Mouse (Mus musculus): ENCODE results near the gene Kcnq1. TPM values are rescaled to one million over a fixed set of nuclear protein-coding genes. Genes with fewer than 3 reads are reported as not detected.

Gene Kcnq1
- polyA plus RNA-seq, 1 experiment from 2014 or later, result 0.05 TPM

DNA sequence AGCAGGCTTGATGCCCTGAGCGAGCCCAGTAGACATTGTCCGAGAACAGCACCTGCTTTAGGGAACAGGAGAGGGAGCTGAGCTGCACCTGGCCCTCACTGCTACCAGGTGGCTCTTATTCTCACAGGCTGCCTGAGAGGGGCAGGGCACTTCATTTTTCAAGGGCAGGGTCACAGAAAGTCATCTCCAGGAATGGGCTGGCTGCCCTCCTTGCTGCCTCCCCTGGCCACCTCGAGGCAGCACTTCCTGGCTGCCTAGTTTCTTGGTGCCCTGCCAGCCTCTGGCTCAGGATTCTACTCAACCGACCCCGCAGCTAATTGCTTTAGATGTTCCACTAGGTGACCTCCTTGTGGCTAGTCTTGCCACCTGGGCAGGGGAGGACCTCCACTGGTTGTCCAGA, 2.0 kb downstream of the Kcnq1 start:
- in situ Hi-C loops (cut with MboI; ENCODE audit: low pct_unique_long_range_greater_than_20kb), result no loop called here
- ChIA-PET CTCF (no interaction called here), POLR2A (no interaction called here)
- DNase-seq (ENCODE audit: low read depth, low spot score) (no peak), ATAC-seq (no peak)
- TF ChIP-seq CTCF (IDR thresholded peaks at IDR 0.05), result no peak
- H3K27me3 ChIP-seq, result peaks cover 22% of the 10 kb centered on the region

DNA sequence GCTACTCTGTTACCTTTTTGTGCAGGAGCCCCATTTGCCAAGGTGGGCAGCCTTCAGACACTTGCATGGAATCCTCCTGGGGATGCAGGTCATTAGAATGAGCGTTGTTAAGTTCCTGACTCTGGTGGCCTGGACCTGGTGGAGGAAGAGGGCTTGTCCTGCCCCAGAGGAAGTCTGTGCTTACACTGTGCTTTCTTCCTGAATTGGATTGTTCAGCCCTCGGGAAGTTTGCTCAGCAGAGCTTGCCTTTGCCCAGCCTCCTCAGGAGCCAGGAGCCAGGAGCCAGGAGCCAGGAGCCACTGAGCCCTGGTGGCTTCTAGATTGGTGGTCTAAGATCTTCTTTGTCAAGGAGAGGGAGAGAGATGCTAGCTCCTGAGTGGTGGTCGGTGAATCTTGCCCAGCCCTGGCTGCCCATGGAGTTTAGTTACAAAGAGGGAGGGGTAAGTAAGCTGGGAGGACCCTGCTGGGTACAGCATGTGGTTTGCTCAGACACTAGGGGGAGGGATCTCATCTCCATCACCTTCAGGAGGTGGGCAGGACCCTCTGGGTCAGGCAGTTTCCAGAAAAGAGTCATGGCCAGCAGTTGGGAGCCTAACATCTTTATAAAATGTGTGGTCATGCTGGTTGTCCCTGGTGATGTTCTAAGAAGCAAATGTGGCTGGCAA, 3.0 kb downstream of the Kcnq1 start:
- ChIA-PET CTCF (interaction anchor here (1.2 to 1.3 kb wide), 2 partner anchors 14 to 42 kb away, joined by 3 to 4 read pairs; partner anchors contain the start of gene Trpm5), POLR2A (interaction anchor here (0.7 kb wide), 1 partner anchor 239 kb away, joined by 5 read pairs; no protein-coding TSS in a partner anchor)
- TF ChIP-seq CTCF (IDR thresholded peaks at IDR 0.05), result no peak
- ATAC-seq (no peak), DNase-seq (ENCODE audit: low read depth, low spot score) (no peak)
- in situ Hi-C loops (cut with MboI; ENCODE audit: low pct_unique_long_range_greater_than_20kb), result no loop called here
- H3K27me3 ChIP-seq, result peaks cover 20% of the 10 kb centered on the region

DNA sequence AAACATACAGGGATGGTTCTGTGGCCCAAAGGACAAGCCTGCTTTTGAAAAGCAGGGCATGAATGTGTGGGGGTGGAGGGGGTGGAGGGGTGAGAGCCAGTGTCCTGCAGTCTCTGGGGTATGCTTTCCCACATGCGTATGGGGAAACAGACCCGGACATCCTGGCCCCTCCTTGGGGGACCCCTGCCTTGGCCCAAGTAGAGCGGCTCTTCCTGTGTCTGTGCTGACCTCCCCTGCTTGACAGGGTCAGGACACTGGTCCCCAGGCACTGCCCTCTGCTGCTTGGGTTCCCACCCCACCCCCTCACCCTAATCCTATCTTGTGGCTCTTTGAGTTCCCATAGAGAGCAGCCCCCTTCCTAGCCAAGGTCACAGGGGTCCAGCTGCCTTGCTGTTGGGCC, 3.5 kb downstream of the Kcnq1 start:
- peaks cover 18% of the 10 kb centered on the region for H3K27me3 ChIP-seq
- in situ Hi-C loops (cut with MboI; ENCODE audit: low pct_unique_long_range_greater_than_20kb), result no loop called here
- POLR2A ChIA-PET, result interaction anchor here (0.7 kb wide), 1 partner anchor 239 kb away, joined by 5 read pairs; no protein-coding TSS in a partner anchor
- TF ChIP-seq CTCF (IDR thresholded peaks at IDR 0.05), result no peak
- DNase-seq (ENCODE audit: low read depth, low spot score), result no peak
- no peak for ATAC-seq
- CTCF ChIA-PET, result interaction anchor here (1.2 to 1.3 kb wide), 2 partner anchors 15 to 41 kb away, joined by 3 to 4 read pairs; partner anchors contain the start of gene Trpm5

DNA sequence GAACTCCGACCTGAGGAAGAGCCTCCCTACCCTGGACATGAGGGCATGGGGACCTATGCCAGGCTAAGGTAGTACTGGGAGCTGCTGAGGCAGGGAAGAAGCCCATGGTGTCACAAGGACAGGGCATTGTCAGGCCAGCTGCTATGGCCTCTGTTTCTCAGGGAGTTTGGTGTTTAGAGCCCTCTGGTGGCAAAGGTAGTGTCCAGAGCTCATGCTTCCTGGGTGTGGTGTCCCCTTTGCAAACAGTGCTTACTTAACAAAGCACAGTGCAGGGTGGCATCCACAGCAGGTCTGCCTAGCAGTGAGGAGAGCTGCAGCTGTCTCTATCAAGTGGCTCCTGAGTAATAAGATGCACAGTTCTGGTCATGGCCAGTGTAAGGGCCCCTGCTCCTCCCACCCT, 4.6 kb downstream of the Kcnq1 start:
- TF ChIP-seq CTCF (IDR thresholded peaks at IDR 0.05), result no peak
- in situ Hi-C loops (cut with MboI; ENCODE audit: low pct_unique_long_range_greater_than_20kb), result no loop called here
- ATAC-seq (no peak), DNase-seq (ENCODE audit: low read depth, low spot score) (no peak)
- ChIA-PET POLR2A (no interaction called here), CTCF (no interaction called here)
- peaks cover 18% of the 10 kb centered on the region for H3K27me3 ChIP-seq

DNA sequence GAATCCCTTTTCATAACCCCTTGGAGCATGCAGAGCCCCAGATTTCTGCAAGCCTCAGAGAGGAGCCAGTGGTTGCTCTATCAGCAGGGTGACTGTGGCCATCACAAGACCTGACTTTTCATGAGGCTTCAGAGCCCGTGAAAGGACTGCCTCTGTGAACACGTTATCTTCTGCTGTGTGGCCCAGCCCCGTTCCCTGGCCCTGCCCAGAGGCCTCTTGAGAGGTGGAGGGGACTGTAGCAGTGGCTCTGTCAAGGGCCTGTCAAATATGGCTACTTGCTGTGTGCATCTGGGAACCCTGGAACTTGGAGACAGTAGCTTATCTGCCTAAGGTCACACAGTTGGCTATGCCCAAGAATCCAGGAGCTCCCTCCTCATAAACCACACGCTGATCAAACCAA, 5.6 kb downstream of the Kcnq1 start:
- ChIA-PET POLR2A (no interaction called here), CTCF (no interaction called here)
- H3K27me3 ChIP-seq, result peaks cover 10% of the 10 kb centered on the region
- ATAC-seq, result no peak
- in situ Hi-C loops (cut with MboI; ENCODE audit: low pct_unique_long_range_greater_than_20kb), result no loop called here
- TF ChIP-seq CTCF (IDR thresholded peaks at IDR 0.05), result no peak
- no peak for DNase-seq (ENCODE audit: low read depth, low spot score)

DNA sequence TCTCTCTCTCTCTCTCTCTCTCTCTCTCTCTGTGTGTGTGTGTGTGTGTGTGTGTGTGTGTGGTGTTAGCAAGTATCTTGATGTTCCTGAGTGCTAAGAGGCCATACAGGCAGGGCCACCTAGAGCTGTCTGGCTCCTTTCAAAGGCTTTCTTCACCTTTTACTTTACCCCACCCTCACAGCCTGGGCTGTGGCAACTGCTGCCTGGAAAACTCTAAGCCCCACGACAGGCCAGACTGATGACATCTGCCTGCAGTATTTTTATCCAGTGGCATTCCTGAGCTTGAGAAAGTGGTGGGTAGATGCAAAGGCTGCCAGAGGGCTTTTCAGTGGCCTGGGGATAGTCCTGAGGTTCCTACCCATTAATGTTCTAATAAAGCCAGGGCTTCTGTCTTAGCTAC, 6.2 kb downstream of the Kcnq1 start:
- TF ChIP-seq CTCF (IDR thresholded peaks at IDR 0.05), result no peak
- in situ Hi-C loops (cut with MboI; ENCODE audit: low pct_unique_long_range_greater_than_20kb), result no loop called here
- H3K27me3 ChIP-seq, result peaks cover 5% of the 10 kb centered on the region
- POLR2A ChIA-PET, result no interaction called here
- no peak for ATAC-seq
- no peak for DNase-seq (ENCODE audit: low read depth, low spot score)
- CTCF ChIA-PET, result no interaction called here

DNA sequence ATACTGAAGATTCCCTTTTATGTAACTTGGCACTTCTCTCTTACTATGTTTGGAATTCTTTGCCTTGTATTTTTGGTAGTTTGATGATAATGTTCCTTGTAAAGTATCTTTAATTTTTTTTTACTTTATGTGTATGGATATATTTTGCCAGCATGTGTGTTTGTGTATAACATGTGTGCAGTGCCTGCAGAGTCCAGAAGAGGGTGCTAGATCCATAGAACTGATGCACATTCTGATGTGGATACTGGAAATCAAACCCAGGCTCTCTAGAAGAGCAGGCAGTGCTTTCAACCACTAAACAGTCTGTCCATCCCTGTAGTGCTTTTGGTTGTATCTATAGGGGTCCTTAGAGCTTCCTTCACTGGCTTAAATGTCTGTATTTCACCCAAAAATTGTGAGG, 8.6 kb downstream of the Kcnq1 start:
- POLR2A ChIA-PET, result no interaction called here
- in situ Hi-C loops (cut with MboI; ENCODE audit: low pct_unique_long_range_greater_than_20kb), result no loop called here
- H3K27me3 ChIP-seq, result no peaks in the 10 kb centered on the region
- ATAC-seq, result no peak
- DNase-seq (ENCODE audit: low read depth, low spot score), result no peak
- CTCF ChIA-PET, result no interaction called here
- TF ChIP-seq CTCF (IDR thresholded peaks at IDR 0.05), result no peak

DNA sequence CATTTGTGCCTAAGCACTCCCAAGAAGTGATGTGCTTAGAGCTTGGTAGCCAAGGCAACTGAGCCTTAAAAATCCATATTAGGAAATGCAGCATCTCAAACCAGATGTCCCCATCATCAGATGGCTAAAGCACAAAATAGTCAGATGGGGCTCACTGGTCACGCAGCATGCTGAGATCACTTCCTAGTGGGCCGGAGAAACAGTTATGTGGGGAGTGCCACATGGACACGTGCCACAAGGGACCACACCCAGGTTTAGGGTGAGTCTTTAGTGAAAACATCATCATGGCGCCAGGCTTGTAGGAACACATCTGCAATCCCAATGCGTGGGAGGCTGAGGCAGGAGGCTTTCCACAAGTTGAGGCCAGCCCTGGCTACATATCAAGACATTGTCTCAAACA, 10.4 kb downstream of the Kcnq1 start:
- TF ChIP-seq CTCF (IDR thresholded peaks at IDR 0.05), result no peak
- H3K27me3 ChIP-seq, result no peaks in the 10 kb centered on the region
- DNase-seq (ENCODE audit: low read depth, low spot score) (no peak), ATAC-seq (no peak)
- ChIA-PET CTCF (no interaction called here), POLR2A (interaction anchor here (0.6 kb wide), 1 partner anchor 240 kb away, joined by 3 read pairs; no protein-coding TSS in a partner anchor)
- in situ Hi-C loops (cut with MboI; ENCODE audit: low pct_unique_long_range_greater_than_20kb), result no loop called here

DNA sequence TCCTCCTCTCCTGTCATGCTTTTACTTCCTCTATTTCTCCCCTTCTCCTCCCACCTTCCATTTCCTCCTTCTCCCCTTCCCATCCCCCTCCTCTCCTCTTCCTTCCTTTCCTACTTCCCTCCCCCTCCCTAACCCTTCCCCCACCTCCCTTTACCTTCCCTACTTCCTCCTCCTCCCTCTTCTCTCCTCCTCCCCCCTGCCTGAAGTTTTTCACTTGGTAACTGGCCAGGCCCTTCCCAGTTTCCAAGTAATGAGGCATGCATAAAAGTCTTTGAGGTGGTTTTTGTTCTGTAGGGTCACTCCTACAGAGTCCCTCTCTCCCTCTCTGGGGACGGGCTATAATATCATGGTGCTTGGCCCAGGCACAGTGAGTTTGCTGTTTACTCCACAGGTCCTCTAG, 13.2 kb downstream of the Kcnq1 start:
- DNase-seq (ENCODE audit: low read depth, low spot score) (no peak), ATAC-seq (no peak)
- CTCF ChIA-PET, result no interaction called here
- H3K27me3 ChIP-seq, result no peaks in the 10 kb centered on the region
- POLR2A ChIA-PET, result no interaction called here
- in situ Hi-C loops (cut with MboI; ENCODE audit: low pct_unique_long_range_greater_than_20kb), result no loop called here
- TF ChIP-seq CTCF (IDR thresholded peaks at IDR 0.05), result no peak

DNA sequence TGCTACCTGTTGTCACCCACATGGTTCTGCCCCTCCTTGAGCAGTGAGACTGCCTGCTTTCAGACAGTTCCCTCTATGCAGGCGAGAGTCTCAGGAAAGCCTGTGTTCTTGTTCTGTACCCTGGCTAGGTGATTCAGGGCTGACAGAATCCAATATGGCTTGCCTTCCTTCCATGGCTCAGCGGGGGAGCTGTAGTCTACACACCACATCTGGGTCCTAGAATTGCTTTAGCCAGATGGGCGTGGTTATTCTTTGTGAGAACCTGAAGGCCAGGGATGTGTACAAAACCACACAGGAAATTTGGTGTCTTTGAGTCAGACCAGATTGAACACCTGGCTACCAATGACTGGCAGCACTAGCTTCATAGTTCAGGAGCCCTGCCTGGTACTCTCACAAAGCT, 13.7 kb downstream of the Kcnq1 start:
- ChIA-PET POLR2A (no interaction called here), CTCF (interaction anchor here (1.2 kb wide), 1 partner anchor 12 kb away, joined by 3 read pairs; no protein-coding TSS in a partner anchor)
- DNase-seq (ENCODE audit: low read depth, low spot score), result no peak
- H3K27me3 ChIP-seq, result no peaks in the 10 kb centered on the region
- TF ChIP-seq CTCF (IDR thresholded peaks at IDR 0.05), result no peak
- no peak for ATAC-seq
- in situ Hi-C loops (cut with MboI; ENCODE audit: low pct_unique_long_range_greater_than_20kb), result no loop called here

DNA sequence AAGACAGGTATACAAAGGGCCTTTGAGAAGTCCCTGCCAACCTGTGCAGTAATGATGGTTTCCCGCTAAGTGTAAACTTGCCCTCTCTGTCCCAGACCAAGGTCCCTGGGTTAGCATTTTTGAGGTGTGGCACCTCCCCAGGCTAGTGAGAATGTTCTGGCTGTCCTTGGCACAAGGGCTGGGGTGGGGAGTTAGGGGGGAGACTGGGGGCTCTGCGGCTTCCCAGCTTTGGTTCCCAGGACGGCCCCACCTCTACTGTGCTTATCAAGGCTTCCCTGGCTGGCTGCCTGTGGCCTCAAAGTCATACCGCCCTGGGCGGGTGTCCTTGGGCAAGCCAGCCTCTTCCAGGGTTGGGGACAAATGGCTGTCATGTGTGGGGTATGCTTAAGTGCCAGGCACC, 16.0 kb downstream of the Kcnq1 start:
- TF ChIP-seq CTCF (IDR thresholded peaks at IDR 0.05), result no peak
- POLR2A ChIA-PET, result no interaction called here
- no peak for DNase-seq (ENCODE audit: low read depth, low spot score)
- CTCF ChIA-PET, result no interaction called here
- H3K27me3 ChIP-seq, result no peaks in the 10 kb centered on the region
- ATAC-seq, result no peak
- in situ Hi-C loops (cut with MboI; ENCODE audit: low pct_unique_long_range_greater_than_20kb), result no loop called here

All from Patski (cell line).